Mouse (Mus musculus) cerebellum, postnatal 25 days (tissue): Measurements from ENCODE around the gene Anapc1.
"Not testable (repeated sequence)": the region's sequence is repeated elsewhere in the genome, so short reads cannot be mapped to it uniquely, and the experiment has no call there.

Experiments
- DNase-seq, 2 experiments: peaks; one replicate each; pipeline ENCODE4 v3.0.0; 2021; ENCODE audit warnings: mixed read lengths in 2 of 2

Gene Anapc1

GRCm38 (mm10) chr2:128694548-128694947 lies 7.4 kb upstream of the Anapc1 start:
- no peak for DNase-seq

GRCm38 (mm10) chr2:128693828-128694227 lies 6.6 kb upstream of the Anapc1 start:
- DNase-seq = not testable (repeated sequence)

GRCm38 (mm10) chr2:128693236-128693635 lies 6.0 kb upstream of the Anapc1 start:
- no peak for DNase-seq

- DNase-seq = no peak
Measured at GRCm38 (mm10) chr2:128692771-128693170, 5.6 kb upstream of the Anapc1 start.

- no peak for DNase-seq
Measured at GRCm38 (mm10) chr2:128692336-128692735, 5.1 kb upstream of the Anapc1 start.

GRCm38 (mm10) chr2:128687558-128688120 lies 448 bp upstream of the Anapc1 start:
- DNase-seq = no peak

- DNase-seq = no peak
Measured at GRCm38 (mm10) chr2:128680661-128681060, 6.5 kb downstream of the Anapc1 start.

GRCm38 (mm10) chr2:128620578-128620977 lies 66.6 kb downstream of the Anapc1 start:
- DNase-seq = no peak

- no peak for DNase-seq
Measured at GRCm38 (mm10) chr2:128615366-128615765, 71.8 kb downstream of the Anapc1 start.

GRCm38 (mm10) chr2:128613365-128613764 lies 73.8 kb downstream of the Anapc1 start:
- DNase-seq = no peak

GRCm38 (mm10) chr2:128612275-128612674 lies 74.9 kb downstream of the Anapc1 start:
- DNase-seq = no peak

- no peak for DNase-seq
Measured at GRCm38 (mm10) chr2:128611178-128611577, 76.0 kb downstream of the Anapc1 start.

GRCm38 (mm10) chr2:128609286-128609685 lies 77.9 kb downstream of the Anapc1 start:
- no peak for DNase-seq

GRCm38 (mm10) chr2:128601534-128601933 lies 85.7 kb downstream of the Anapc1 start:
- no peak for DNase-seq

GRCm38 (mm10) chr2:128592301-128592700 lies 94.9 kb downstream of the Anapc1 start:
- no peak for DNase-seq

GRCm38 (mm10) chr2:128590909-128591308 lies 96.3 kb downstream of the Anapc1 start, which contains the start of gene Spdye4c:
Gene Spdye4c, plus strand, starts transcription at chr2:128591209.
- no peak for DNase-seq

GRCm38 (mm10) chr2:128582881-128583280 lies 104.3 kb downstream of the Anapc1 start:
- DNase-seq = no peak

GRCm38 (mm10) chr2:128572726-128573624 lies 114.2 kb downstream of the Anapc1 start:
- peak; percentile 85 to 92 for DNase-seq

- no peak for DNase-seq
Measured at GRCm38 (mm10) chr2:128571001-128571400, 116.2 kb downstream of the Anapc1 start.

GRCm38 (mm10) chr2:128568490-128568889 lies 118.7 kb downstream of the Anapc1 start:
- DNase-seq = no peak

- no peak for DNase-seq
Measured at GRCm38 (mm10) chr2:128568018-128568417, 119.2 kb downstream of the Anapc1 start.

- peak; percentile 24 to 45 for DNase-seq
Measured at GRCm38 (mm10) chr2:128566304-128567147, 120.7 kb downstream of the Anapc1 start.

- DNase-seq = no peak
Measured at GRCm38 (mm10) chr2:128565904-128566303, 121.3 kb downstream of the Anapc1 start.
